Comparison of ENCODE assay signal across 8 mouse cellular contexts in genomic region chr17:5429090-5429771, GRCm38 (mm10). TPM values are rescaled to one million over a fixed set of nuclear protein-coding genes. Genes with fewer than 3 reads are reported as not detected.
DNase-seq lines count a peak whose midpoint lies in the region; ATAC-seq and TF ChIP-seq lines count a peak whose summit lies in the region.

No protein-coding gene starts in this region.

- H3K4me3 ChIP-seq in G1E (ENCODE audit: low read depth, low read length), result no peak overlapping the region
- no peak overlapping the region for H3K4me3 ChIP-seq in forebrain, embryonic 15.5 days
- no peak overlapping the region for H3K4me3 ChIP-seq in lung, adult 2 months (replicated peaks; ENCODE audit: extremely low read depth, low read depth, low read length)

- no peak for TF ChIP-seq POLR2A in lung, adult 2 months (IDR thresholded peaks at IDR 0.05; ENCODE audit: borderline replicate concordance, extremely low read depth, low read depth, low read length)

- peaks cover 83% of the 10 kb centered on the region for H3K36me3 ChIP-seq in G1E (replicated peaks)
- H3K36me3 ChIP-seq in forebrain, embryonic 15.5 days, result peaks cover 6% of the 10 kb centered on the region; the same call in 1 of the 2 replicates

- 59% methylated on average over 10 of the region's 10 CpGs for WGBS in forebrain, embryonic 15.5 days
- WGBS in lung, adult 2 months, result 56% methylated on average over 10 of the region's 10 CpGs

- no peak overlapping the region for H3K4me2 ChIP-seq in forebrain, embryonic 15.5 days (replicated peaks)

- peak; percentile 73 for ATAC-seq in G1E (ENCODE audit: extremely low read depth, insufficient number of reproducible peaks, low FRiP score, poor library complexity, severe bottlenecking)
- peak; percentile 84 for ATAC-seq in forebrain, embryonic 15.5 days (replicated peaks)

- TF ChIP-seq CTCF in G1E (IDR thresholded peaks at IDR 0.05; ENCODE audit: low read depth, low read length), result peak; percentile 93
- peak; percentile 95 for TF ChIP-seq CTCF in lung, adult 2 months (IDR thresholded peaks at IDR 0.05; ENCODE audit: insufficient read depth, low read length)

- no peaks in the 10 kb centered on the region; the same call in 1 of the 2 replicates for H3K4me1 ChIP-seq in G1E (ENCODE audit: insufficient read depth, low read depth, low read length)
- H3K4me1 ChIP-seq in forebrain, embryonic 15.5 days, result no peaks in the 10 kb centered on the region
- H3K4me1 ChIP-seq in lung, adult 2 months (ENCODE audit: control insufficient read depth, insufficient read depth, low read length), result no peaks in the 10 kb centered on the region; the same call in 1 of the 2 replicates

- H3K9me3 ChIP-seq in G1E (replicated peaks), result no peaks in the 10 kb centered on the region
- no peaks in the 10 kb centered on the region for H3K9me3 ChIP-seq in forebrain, embryonic 15.5 days

- intact Hi-C loops in heart, postnatal 36 days (cut with DNase I), result loop anchor here (1.0 kb wide), 1 partner anchor 324 kb away; no protein-coding TSS in a partner anchor

- no peak overlapping the region for H3K9ac ChIP-seq in forebrain, embryonic 15.5 days (replicated peaks)

- peak; percentile 67 for DNase-seq in G1E (ENCODE audit: low spot score)
- peak; percentile 85 for DNase-seq in cerebellum, adult 11-12 months
- DNase-seq in heart, postnatal 36 days, result peak; percentile 87 to 90
- peak; percentile 84 to 98 for DNase-seq in layer of hippocampus, adult 18-20 months (ENCODE audit: low spot score in 2 of 2)
- peak; percentile 82 for DNase-seq in lung, adult 2 months
- peak; percentile 76 for DNase-seq in ovary, postnatal 10 days (ENCODE audit: low spot score)
- DNase-seq in thymus, postnatal 0 days (ENCODE audit: low spot score), result peak; percentile 96

- H3K27ac ChIP-seq in forebrain, embryonic 15.5 days (replicated peaks), result peak overlapping the region; percentile 64

- H3K27me3 ChIP-seq in G1E (ENCODE audit: insufficient read depth, low read length), result no peaks in the 10 kb centered on the region
- H3K27me3 ChIP-seq in forebrain, embryonic 15.5 days, result no peaks in the 10 kb centered on the region

RNA-seq across cellular contexts. Expression of gene Ldhal6b, which starts 10.7 kb away (rescaled TPM):
- 1.4 TPM in 1 of 2 replicates, not detected in the other for total RNA-seq in G1E (2014; fragmentation: Nextera tagmentation)
- total RNA-seq in G1E (2017), result 1.3 and 1.7 TPM in 2 replicates
- 0.05 TPM in 1 of 2 replicates, not detected in the other for polyA plus RNA-seq in G1E (2012)
- not detected in 2 replicates for polyA plus RNA-seq in forebrain, embryonic 15.5 days (2015; fragmentation: Nextera tagmentation; extraction: Ambion mirVana)
- total RNA-seq in heart, postnatal 36 days (2021), result under 1 TPM; 0.28 to 0.60 TPM
- 1 to 10 TPM in 1 of 2 experiments, under 1 TPM in 1; 0.94 to 1.2 TPM for total RNA-seq in layer of hippocampus, adult 18-20 months (2021)
- polyA plus RNA-seq in lung, adult 2 months (2012; rRNA removed), result 0.19 and 0.38 TPM in 2 replicates
- not detected in 2 replicates for polyA plus RNA-seq in thymus, postnatal 0 days (2015; fragmentation: Nextera tagmentation; extraction: Ambion mirVana)

RNA-seq across cellular contexts. Expression of gene Tmem242, which starts 10.8 kb away (rescaled TPM):
- total RNA-seq in G1E (2014; fragmentation: Nextera tagmentation), result 73.1 and 80.0 TPM in 2 replicates
- total RNA-seq in G1E (2017), result 52.6 and 65.3 TPM in 2 replicates
- 10.2 and 22.7 TPM in 2 replicates for polyA plus RNA-seq in G1E (2012)
- 98.6 and 98.9 TPM in 2 replicates for polyA plus RNA-seq in forebrain, embryonic 15.5 days (2015; fragmentation: Nextera tagmentation; extraction: Ambion mirVana)
- 100 to 1,000 TPM; 154 TPM for total RNA-seq in heart, postnatal 36 days (2021)
- total RNA-seq in layer of hippocampus, adult 18-20 months (2021), result 10 to 100 TPM; 77.4 to 80.8 TPM
- 4.8 and 11.4 TPM in 2 replicates for polyA plus RNA-seq in lung, adult 2 months (2012; rRNA removed)
- polyA plus RNA-seq in thymus, postnatal 0 days (2015; fragmentation: Nextera tagmentation; extraction: Ambion mirVana), result 113 and 120 TPM in 2 replicates
